Mouse (Mus musculus) layer of hippocampus, adult 2 months (tissue): ENCODE results near the gene Gtf2h1. TPM values are rescaled to one million over a fixed set of nuclear protein-coding genes. Genes with fewer than 3 reads are reported as not detected.

Experiments
- DNase-seq, 2 experiments: peaks; one replicate each; pipeline ENCODE4 v3.0.0; 2022; ENCODE audit warnings: low spot score in 2 of 2
- H3K27ac ChIP-seq: fragments of 200-600 bp; 2 replicates; pipeline ENCODE4 v1.8.1; 2022
- H3K4me3 ChIP-seq: fragments of 200-600 bp; 2 replicates; pipeline ENCODE4 v1.8.1; 2022; ENCODE audit warnings: mild to moderate bottlenecking
- CTCF ChIP-seq: fragments of 200-600 bp; conservative IDR thresholded peaks from 2 replicates; pipeline ENCODE4 v1.8.1; 2022; ENCODE audit warnings: antibody characterized with exemption, mild to moderate bottlenecking, moderate library complexity
- total RNA-seq, 2 experiments: library from RNA; stranded (reverse); gene quantifications; 2 replicates each; pipeline ENCODE4 v1.2.3; 2021

The Gtf2h1 gene
- total RNA-seq, 2 experiments from 2014 or later: 35.0 to 36.1 TPM

- DNase-seq: peak; percentile 90 to 91
- no peak; the same call in 1 of the 2 replicates for TF ChIP-seq CTCF
- Histone ChIP-seq H3K27ac (peak overlapping the region; percentile 97), H3K4me3 (peak overlapping the region; percentile 87)
These were observed 49.5 kb downstream of the Gtf2h1 start for GRCm38 (mm10) chr7:46845211-46845977.

GRCm38 (mm10) chr7:46845978-46846485 lies 50.1 kb downstream of the Gtf2h1 start:
- Histone ChIP-seq H3K4me3 (peak overlapping the region; percentile 87), H3K27ac (peak overlapping the region; percentile 97)
- DNase-seq: peak in 1 of 2 experiments; percentile 42
- TF ChIP-seq CTCF: no peak

DNA sequence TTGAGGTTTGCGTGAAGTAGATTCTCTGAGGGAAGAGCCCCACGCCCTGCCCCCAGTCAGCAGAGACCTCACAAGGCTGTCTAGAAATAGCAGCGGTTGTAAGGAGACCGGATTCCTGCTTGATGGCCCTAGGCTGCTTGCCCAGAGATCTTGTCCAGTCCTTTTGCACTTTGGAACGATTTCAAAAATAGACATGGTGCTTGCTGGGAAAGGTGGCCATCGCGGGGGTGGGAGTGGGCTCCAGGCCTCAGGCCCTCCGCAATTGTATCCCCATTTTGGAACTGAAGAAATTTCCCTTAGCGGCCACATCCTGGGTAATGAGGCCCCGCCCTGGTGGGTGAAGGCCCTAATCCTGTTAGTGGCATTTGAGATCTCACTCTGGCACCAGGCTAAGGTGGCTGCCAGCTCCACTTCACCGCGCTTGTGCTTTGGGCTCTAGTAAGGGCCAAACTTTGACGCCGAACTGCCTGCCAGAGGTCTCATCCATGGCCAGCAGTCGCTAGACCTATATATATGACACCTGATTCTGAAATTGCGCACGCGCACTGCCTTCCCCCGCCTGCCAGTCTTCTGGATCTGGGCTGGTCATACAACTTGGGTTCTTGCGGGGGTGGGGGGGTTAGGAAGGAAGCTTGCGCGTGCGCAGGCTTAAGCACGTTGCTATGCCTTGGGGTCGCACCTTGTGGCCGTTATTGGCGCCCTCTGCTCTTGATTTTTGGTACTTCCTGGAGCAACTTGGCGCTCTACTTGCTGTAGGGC lies 50.8 kb downstream of the Gtf2h1 start:
- Histone ChIP-seq H3K27ac (peak overlapping the region; percentile 97), H3K4me3 (peak overlapping the region; percentile 87)
- DNase-seq: peak in 1 of 2 experiments; percentile 47
- TF ChIP-seq CTCF: peak; percentile 54

DNA sequence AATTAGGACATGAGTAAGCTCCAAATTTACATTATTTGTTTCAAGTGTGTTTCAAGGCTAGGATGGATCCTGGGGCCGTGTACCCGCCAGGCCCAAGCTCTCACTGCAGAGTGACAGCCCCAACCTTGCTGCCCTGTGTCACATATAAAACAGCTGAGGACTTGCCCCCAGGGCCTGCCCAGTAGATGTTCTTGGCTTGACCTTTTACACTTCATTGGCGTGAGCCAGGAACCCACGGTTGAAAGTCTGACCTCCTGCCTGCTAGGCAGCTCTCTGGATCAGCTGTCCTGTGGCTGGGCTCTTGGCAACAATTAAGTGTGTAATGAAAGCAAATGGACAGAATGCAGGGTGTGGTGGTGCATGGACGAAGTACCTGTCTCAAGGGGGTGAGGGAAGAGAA lies 53.4 kb downstream of the Gtf2h1 start:
- DNase-seq: no peak
- Histone ChIP-seq H3K27ac (no peak overlapping the region), H3K4me3 (no peak overlapping the region)
- no peak for TF ChIP-seq CTCF

DNA sequence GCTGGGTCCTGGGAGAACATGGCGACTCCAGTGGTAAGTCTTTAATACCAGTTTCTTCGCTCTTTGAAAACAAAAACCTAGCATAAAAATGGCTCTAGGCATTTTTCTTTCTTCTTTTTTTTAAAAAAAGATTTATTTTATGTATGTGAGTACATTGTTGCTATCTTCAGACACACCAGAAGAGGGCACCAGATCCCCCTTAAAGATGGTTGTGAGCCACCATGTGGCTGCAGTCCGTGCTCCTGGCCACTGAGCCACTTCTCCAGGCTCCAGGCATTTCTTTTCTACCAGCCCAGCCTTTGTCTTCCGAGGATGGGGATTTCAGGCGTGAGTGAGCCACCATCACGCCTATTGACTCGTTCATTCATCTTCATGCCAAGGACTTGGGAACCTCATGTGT lies 55.1 kb downstream of the Gtf2h1 start:
- TF ChIP-seq CTCF: peak; percentile 70
- no peak for DNase-seq
- Histone ChIP-seq H3K4me3 (no peak overlapping the region), H3K27ac (no peak overlapping the region)

GRCm38 (mm10) chr7:46852666-46853065 lies 56.8 kb downstream of the Gtf2h1 start:
- no peak overlapping the region for H3K4me3 ChIP-seq
- no peak for DNase-seq
- no peak for TF ChIP-seq CTCF

GRCm38 (mm10) chr7:46853365-46853764 lies 57.5 kb downstream of the Gtf2h1 start:
- H3K27ac ChIP-seq: no peak overlapping the region
- no peak overlapping the region for H3K4me3 ChIP-seq
- DNase-seq: no peak
- TF ChIP-seq CTCF: no peak

More at GRCm38 (mm10) chr7:46852666-46853065, 56.8 kb downstream of the Gtf2h1 start:
- no peak overlapping the region for H3K27ac ChIP-seq

GRCm38 (mm10) chr7:46855866-46856560 lies 60.1 kb downstream of the Gtf2h1 start:
- no peak for DNase-seq
- Histone ChIP-seq H3K27ac (no peak overlapping the region), H3K4me3 (no peak overlapping the region)
- no peak for TF ChIP-seq CTCF

DNA sequence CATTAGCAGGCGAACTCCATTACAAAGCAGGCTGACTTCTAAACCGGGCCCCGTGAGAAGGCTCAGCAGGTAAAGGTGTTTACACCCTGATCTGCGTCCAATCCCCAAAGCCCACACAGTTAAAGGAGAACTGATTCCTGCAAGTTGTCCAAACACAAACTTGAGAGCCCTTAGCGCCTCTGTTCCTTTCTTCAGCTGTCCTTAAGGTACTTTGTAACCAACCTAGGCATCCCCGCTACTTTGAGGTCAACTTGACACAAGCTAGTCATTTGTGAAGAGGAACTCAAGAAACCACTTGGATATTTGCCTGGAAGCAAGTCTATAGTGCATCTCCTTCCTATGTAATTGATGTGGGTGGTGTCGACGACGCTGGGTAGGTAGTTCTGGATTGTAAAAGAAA lies 61.5 kb downstream of the Gtf2h1 start:
- Histone ChIP-seq H3K27ac (no peak overlapping the region), H3K4me3 (no peak overlapping the region)
- DNase-seq: no peak
- no peak for TF ChIP-seq CTCF

GRCm38 (mm10) chr7:46859031-46859430 lies 63.1 kb downstream of the Gtf2h1 start:
- no peak overlapping the region for H3K27ac ChIP-seq
- 0 out of 2 replicates have a peak, but pooled peaks have one; percentile 10 for TF ChIP-seq CTCF
- no peak overlapping the region for H3K4me3 ChIP-seq
- no peak for DNase-seq

DNA sequence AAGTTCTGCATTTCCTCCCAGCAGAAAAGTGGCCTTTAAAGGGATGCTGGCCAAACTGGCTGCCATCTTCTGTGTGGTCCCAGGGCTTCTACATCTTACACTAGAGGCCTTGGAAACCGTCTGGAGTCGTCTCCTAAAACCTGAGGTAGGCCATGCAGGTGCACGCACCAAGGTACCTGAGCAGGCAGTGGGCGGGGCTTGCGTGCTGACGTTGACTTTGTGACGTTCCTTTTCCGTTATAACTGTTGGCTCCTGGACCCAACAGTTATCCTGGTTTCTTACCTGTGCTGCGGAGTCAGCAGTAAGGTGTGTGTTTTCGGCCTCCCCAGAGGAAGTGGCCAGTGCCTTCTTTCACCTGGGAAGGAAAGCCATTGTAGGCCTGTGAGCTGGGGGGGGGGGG lies 65.1 kb downstream of the Gtf2h1 start, which contains the start of gene Ldhc:
Ldhc (plus strand) TSS at position 208 of the 400 bp plus-strand sequence.
- DNase-seq: no peak
- H3K4me3 ChIP-seq: no peak within 1 kb of the TSS
- no peak for TF ChIP-seq CTCF
- no peak within 1 kb of the TSS for H3K27ac ChIP-seq

- Histone ChIP-seq H3K27ac (no peak overlapping the region), H3K4me3 (no peak overlapping the region)
- DNase-seq: no peak
- no peak for TF ChIP-seq CTCF
These were observed 76.1 kb downstream of the Gtf2h1 start for GRCm38 (mm10) chr7:46871988-46872387.

Other genes with a start within 250 kb of the Gtf2h1 start
- gene Sergef, start 156.3 kb upstream of the Gtf2h1 start, total RNA-seq: 10 to 100 TPM; 47.3 to 54.1 TPM
- gene Tph1, start 123.6 kb upstream of the Gtf2h1 start, total RNA-seq: under 1 TPM; 0.44 to 0.61 TPM
- 10 to 100 TPM; 11.0 to 11.2 TPM for gene Saal1, start 85.4 kb upstream of the Gtf2h1 start, total RNA-seq
- gene Saa3, start 80.4 kb upstream of the Gtf2h1 start, total RNA-seq: not detected
- gene Saa4, start 63.5 kb upstream of the Gtf2h1 start, total RNA-seq: not detected
- not detected for gene Saa1, start 53.1 kb upstream of the Gtf2h1 start, total RNA-seq
- gene Saa2, start 44.3 kb upstream of the Gtf2h1 start, total RNA-seq: not detected
- 10 to 100 TPM; 14.0 to 14.2 TPM for gene Hps5, start within 50 bp of the Gtf2h1 start, total RNA-seq
- 100 to 1,000 TPM; 280 to 297 TPM for gene Ldha, start 45.4 kb downstream of the Gtf2h1 start, total RNA-seq
- not detected for gene Ldhc, start 65.1 kb downstream of the Gtf2h1 start, total RNA-seq
- 10 to 100 TPM; 75.8 to 77.9 TPM for gene Tsg101, start 123.9 kb downstream of the Gtf2h1 start, total RNA-seq
- gene Uevld, start 162.4 kb downstream of the Gtf2h1 start, total RNA-seq: 10 to 100 TPM; 14.5 to 15.7 TPM
- not detected for gene Gm9999, start 187.5 kb downstream of the Gtf2h1 start, total RNA-seq
- gene Spty2d1, start 212.3 kb downstream of the Gtf2h1 start, total RNA-seq: 10 to 100 TPM; 15.4 to 16.0 TPM